Mouse (Mus musculus): ENCODE measurements at regions not wholly inside any gene's neighbourhood (a gene's known extent, or its start where the extent isn't known, plus 50 kb on each side); places are given as distances from the start of the nearest gene placed in this dataset.

GRCm38 (mm10) chr3:120761223-120761622 lies 410.3 kb downstream of the Rwdd3 start:
- DNase-seq (ENCODE audit: low read depth, low spot score) = no peak

- no peak for DNase-seq (ENCODE audit: low read depth, low spot score)
Measured at GRCm38 (mm10) chr3:120748513-120748912, 423.0 kb downstream of the Rwdd3 start.

- DNase-seq (ENCODE audit: low read depth, low spot score) = no peak
Measured at GRCm38 (mm10) chr3:120747678-120748077, 423.8 kb downstream of the Rwdd3 start.

- no peak for DNase-seq (ENCODE audit: low read depth, low spot score)
Measured at GRCm38 (mm10) chr3:120733332-120733731, 438.2 kb downstream of the Rwdd3 start.

- DNase-seq (ENCODE audit: low read depth, low spot score) = no peak
Measured at GRCm38 (mm10) chr3:120732391-120732790, 439.1 kb downstream of the Rwdd3 start.

- DNase-seq (ENCODE audit: low read depth, low spot score) = no peak
Measured at GRCm38 (mm10) chr3:120731287-120731686, 440.2 kb downstream of the Rwdd3 start.

- no peak for DNase-seq (ENCODE audit: low read depth, low spot score)
Measured at GRCm38 (mm10) chr3:120730225-120730624, 441.3 kb downstream of the Rwdd3 start.

- DNase-seq (ENCODE audit: low read depth, low spot score) = no peak
Measured at GRCm38 (mm10) chr3:120729671-120730070, 441.8 kb downstream of the Rwdd3 start.

- no peak for DNase-seq (ENCODE audit: low read depth, low spot score)
Measured at GRCm38 (mm10) chr3:120685227-120685626, 486.3 kb downstream of the Rwdd3 start.

- no peak for DNase-seq (ENCODE audit: low read depth, low spot score)
Measured at GRCm38 (mm10) chr3:120675906-120676305, 495.6 kb downstream of the Rwdd3 start.

- no peak for DNase-seq (ENCODE audit: low read depth, low spot score)
Measured at GRCm38 (mm10) chr3:120668654-120669053, 502.8 kb downstream of the Rwdd3 start.

GRCm38 (mm10) chr3:120662521-120662920 lies 509.0 kb downstream of the Rwdd3 start:
- no peak for DNase-seq (ENCODE audit: low read depth, low spot score)

GRCm38 (mm10) chr3:120660776-120661175 lies 510.7 kb downstream of the Rwdd3 start:
- DNase-seq (ENCODE audit: low read depth, low spot score) = no peak

- no peak for DNase-seq (ENCODE audit: low read depth, low spot score)
Measured at GRCm38 (mm10) chr3:120649047-120649868, 522.2 kb downstream of the Rwdd3 start.

GRCm38 (mm10) chr3:120648391-120648790 lies 523.1 kb downstream of the Rwdd3 start:
- DNase-seq (ENCODE audit: low read depth, low spot score) = no peak

- no peak for DNase-seq (ENCODE audit: low read depth, low spot score)
Measured at GRCm38 (mm10) chr3:120636669-120637305, 534.7 kb downstream of the Rwdd3 start.

- no peak for DNase-seq (ENCODE audit: low read depth, low spot score)
Measured at GRCm38 (mm10) chr3:120618358-120618757, 553.1 kb downstream of the Rwdd3 start.

- no peak for DNase-seq (ENCODE audit: low read depth, low spot score)
Measured at GRCm38 (mm10) chr3:120594226-120594625, 577.3 kb downstream of the Rwdd3 start.

GRCm38 (mm10) chr3:120591183-120591582 lies 580.3 kb downstream of the Rwdd3 start:
- no peak for DNase-seq (ENCODE audit: low read depth, low spot score)

- DNase-seq (ENCODE audit: low read depth, low spot score) = no peak
Measured at GRCm38 (mm10) chr3:120570806-120571425, 600.6 kb downstream of the Rwdd3 start.

GRCm38 (mm10) chr3:120541556-120542476 lies 629.7 kb downstream of the Rwdd3 start:
- DNase-seq (ENCODE audit: low read depth, low spot score) = no peak

GRCm38 (mm10) chr3:120533901-120534300 lies 637.6 kb downstream of the Rwdd3 start:
- DNase-seq (ENCODE audit: low read depth, low spot score) = no peak
